Mouse (Mus musculus) forebrain, embryonic 14.5 days (tissue): ENCODE results near the gene Adcy9. TPM values are rescaled to one million over a fixed set of nuclear protein-coding genes. Genes with fewer than 3 reads are reported as not detected.

Experiments
- ATAC-seq: fragments of 200-750 bp; cut with Nextera tagmentation; 2 replicates; pipeline ENCODE4 v1.8.0; 2017; ENCODE audit warnings: mild to moderate bottlenecking, moderate library complexity
- DNase-seq: peaks from one replicate; pipeline ENCODE4 v3.0.0-alpha.2; 2015; ENCODE audit warnings: low spot score
- H3K27ac ChIP-seq: fragments of 300-500 bp; sonication (generic); 2 replicates; pipeline ENCODE4 v1.5.1; 2014; ENCODE audit warnings: low read depth, mild to moderate bottlenecking, control low read depth, low read length, moderate library complexity
- H3K27me3 ChIP-seq: fragments of 300-500 bp; sonication (generic); replicated peaks from 2 replicates; pipeline ENCODE4 v1.6.1; 2014; ENCODE audit warnings: low read length, control low read depth, mixed read lengths; ENCODE audit not compliant: control insufficient read depth, insufficient read depth
- H3K36me3 ChIP-seq: fragments of 300-500 bp; sonication (generic); 2 replicates; pipeline ENCODE4 v1.6.1; 2014; ENCODE audit warnings: low read length, control low read depth; ENCODE audit not compliant: control insufficient read depth, insufficient read depth
- H3K4me1 ChIP-seq: fragments of 300-500 bp; sonication (generic); 2 replicates; pipeline ENCODE4 v1.6.1; 2014; ENCODE audit warnings: antibody characterized with exemption, low read length, control low read depth; ENCODE audit not compliant: control insufficient read depth, insufficient read depth
- H3K4me2 ChIP-seq: fragments of 300-500 bp; sonication (generic); 2 replicates; pipeline ENCODE4 v1.6.1; 2014; ENCODE audit warnings: mild to moderate bottlenecking, control low read depth, low read length
- H3K4me3 ChIP-seq: fragments of 300-500 bp; sonication (generic); 2 replicates; pipeline ENCODE4 v1.5.1; 2014; ENCODE audit warnings: low read depth, low read length, control low read depth
- H3K9ac ChIP-seq: fragments of 300-500 bp; sonication (generic); 2 replicates; pipeline ENCODE4 v1.6.1; 2014; ENCODE audit warnings: mild to moderate bottlenecking, low read length, control low read depth, moderate library complexity
- H3K9me3 ChIP-seq: fragments of 300-500 bp; sonication (generic); replicated peaks from 2 replicates; pipeline ENCODE4 v1.6.1; 2016; ENCODE audit warnings: low read length, control low read depth, mixed read lengths; ENCODE audit not compliant: control insufficient read depth
- WGBS: fragments of 180-500 bp; shearing (Covaris S2); extraction: QIAGEN DNeasy Blood & Tissue Kit; methylation state at CpG from one replicate; pipeline ENCODE4 v1.1.7; 2014; 5-methylcytosine and 5-hydroxymethylcytosine counted together
- polyA plus RNA-seq: library from polyadenylated mRNA; unstranded; fragments of >200 nt; fragmentation: Nextera tagmentation; extraction: Ambion mirVana; gene quantifications from 2 replicates; pipeline ENCODE4 v1.2.1, GENCODE M21; 2014

Gene Adcy9
- polyA plus RNA-seq, 1 experiment from 2014 or later: 1.8 TPM

GRCm38 (mm10) chr16:4398782-4399181 is 21.5 kb downstream of the Adcy9 start:
- DNase-seq (no peak), ATAC-seq (no peak)
- H3K9ac ChIP-seq: no peak overlapping the region
- 85% methylated on average over 2 of the region's 2 CpGs for WGBS
- H3K27ac ChIP-seq: no peak overlapping the region
- no peaks in the 10 kb centered on the region for H3K9me3 ChIP-seq
- no peak overlapping the region for H3K4me3 ChIP-seq
- no peaks in the 10 kb centered on the region for H3K27me3 ChIP-seq
- H3K4me1 ChIP-seq: no peaks in the 10 kb centered on the region
- no peaks in the 10 kb centered on the region for H3K36me3 ChIP-seq
- no peak overlapping the region for H3K4me2 ChIP-seq

DNA sequence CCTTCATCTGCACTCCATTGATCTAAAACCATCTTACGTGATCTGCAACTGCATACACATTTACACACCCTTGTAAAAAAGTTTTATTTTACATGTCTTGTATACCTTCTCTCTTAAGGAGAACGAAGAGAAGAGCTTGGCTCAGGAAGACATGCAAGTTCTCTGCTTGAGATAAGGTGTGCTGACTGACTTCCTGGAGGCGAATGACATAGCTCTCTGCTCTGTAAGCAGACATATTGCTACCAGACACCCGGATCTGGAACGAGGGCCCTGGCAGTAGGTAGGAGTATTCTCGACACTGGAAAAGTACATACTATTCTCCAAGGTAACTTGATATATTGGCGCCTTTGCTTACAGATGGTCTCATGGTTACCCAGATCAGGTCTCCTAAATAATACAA is 22.7 kb downstream of the Adcy9 start:
- no peaks in the 10 kb centered on the region for H3K36me3 ChIP-seq
- H3K9ac ChIP-seq: no peak overlapping the region
- no peak overlapping the region for H3K4me2 ChIP-seq
- H3K4me3 ChIP-seq: no peak overlapping the region
- H3K27me3 ChIP-seq: no peaks in the 10 kb centered on the region
- ATAC-seq (no peak), DNase-seq (no peak)
- H3K27ac ChIP-seq: no peak overlapping the region
- no peaks in the 10 kb centered on the region for H3K9me3 ChIP-seq
- WGBS: 96% methylated on average over 7 of the region's 7 CpGs
- no peaks in the 10 kb centered on the region for H3K4me1 ChIP-seq

DNA sequence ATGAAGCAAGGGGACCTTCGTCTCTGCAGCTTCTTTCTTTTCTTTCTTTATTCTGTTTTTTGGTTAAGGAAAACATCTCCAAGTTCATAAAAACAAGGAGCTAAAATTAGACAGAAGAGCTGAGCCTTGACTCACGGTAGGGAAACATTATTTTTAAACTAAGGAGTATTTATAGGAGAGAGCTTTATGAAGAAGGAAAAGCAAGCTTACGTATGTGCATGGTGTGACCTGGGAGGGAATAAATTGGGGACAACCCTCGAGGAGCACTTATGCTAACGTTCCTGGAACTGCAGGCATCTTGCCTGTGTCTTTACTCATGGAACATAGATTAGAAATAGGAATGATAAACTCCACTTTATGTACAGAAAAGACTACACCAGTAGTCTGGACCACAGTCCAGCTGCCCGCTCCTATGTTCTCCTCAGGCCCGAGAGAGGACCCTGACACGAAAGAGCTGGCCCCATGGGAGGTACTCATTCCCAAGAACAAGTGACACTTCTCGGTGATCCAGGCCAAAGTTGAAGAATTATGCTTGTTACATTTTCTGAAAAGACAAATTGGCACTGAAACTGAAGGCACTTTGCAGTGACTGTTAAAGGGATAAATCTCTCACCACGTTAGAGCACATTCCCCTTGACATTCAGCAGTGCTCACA is 24.5 kb downstream of the Adcy9 start:
- ATAC-seq: no peak
- H3K9ac ChIP-seq: no peak overlapping the region
- 84% methylated on average over 10 of the region's 10 CpGs for WGBS

GRCm38 (mm10) chr16:4394991-4395590 is 25.2 kb downstream of the Adcy9 start:
- no peak overlapping the region for H3K4me3 ChIP-seq
- DNase-seq (no peak), ATAC-seq (no peak)
- H3K27ac ChIP-seq: no peak overlapping the region
- H3K4me2 ChIP-seq: no peak overlapping the region
- H3K9me3 ChIP-seq: no peaks in the 10 kb centered on the region
- no peaks in the 10 kb centered on the region for H3K36me3 ChIP-seq
- H3K27me3 ChIP-seq: no peaks in the 10 kb centered on the region
- H3K9ac ChIP-seq: no peak overlapping the region
- 85% methylated on average over 4 of the region's 4 CpGs for WGBS
- H3K4me1 ChIP-seq: no peaks in the 10 kb centered on the region

More for the DNA sequence above, 24.5 kb downstream of the Adcy9 start:
- Histone ChIP-seq H3K27ac (no peak overlapping the region), H3K4me3 (no peak overlapping the region), H3K27me3 (no peaks in the 10 kb centered on the region), H3K36me3 (no peaks in the 10 kb centered on the region), H3K4me1 (no peaks in the 10 kb centered on the region), H3K9me3 (no peaks in the 10 kb centered on the region), H3K4me2 (no peak overlapping the region)
- DNase-seq: no peak

DNA sequence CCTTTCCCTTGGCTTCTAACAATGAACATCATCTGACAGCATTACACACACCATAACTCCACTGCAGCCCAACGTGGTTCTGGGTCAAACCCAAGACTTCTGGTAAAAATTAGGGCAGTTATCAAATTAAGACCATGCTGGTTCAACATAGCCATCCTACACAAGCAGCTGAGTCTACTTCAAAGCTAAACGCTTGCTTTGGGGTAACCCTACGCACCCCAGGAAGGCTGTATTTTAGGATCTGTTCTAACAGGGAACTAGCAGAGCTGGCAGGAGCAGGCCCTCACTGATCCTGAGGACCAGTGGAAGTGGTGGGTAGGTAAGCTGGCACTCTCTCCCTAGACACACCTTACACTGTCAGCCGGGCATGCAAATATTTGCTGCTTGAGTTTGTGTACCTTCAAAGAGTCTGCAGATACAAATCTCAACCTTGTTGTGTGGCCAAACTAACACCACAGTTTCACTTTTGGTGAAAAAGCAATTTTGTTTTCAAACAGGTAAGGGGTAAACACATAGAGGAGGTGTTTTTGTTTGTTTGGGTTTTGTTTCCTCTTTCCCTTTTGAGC is 36.7 kb downstream of the Adcy9 start:
- Histone ChIP-seq H3K27me3 (no peaks in the 10 kb centered on the region), H3K4me3 (no peak overlapping the region), H3K9me3 (no peaks in the 10 kb centered on the region), H3K27ac (no peak overlapping the region), H3K4me1 (no peaks in the 10 kb centered on the region), H3K4me2 (no peak overlapping the region), H3K36me3 (no peaks in the 10 kb centered on the region), H3K9ac (no peak overlapping the region)
- 77% methylated on average over 4 of the region's 4 CpGs for WGBS
- DNase-seq (no peak), ATAC-seq (no peak)

DNA sequence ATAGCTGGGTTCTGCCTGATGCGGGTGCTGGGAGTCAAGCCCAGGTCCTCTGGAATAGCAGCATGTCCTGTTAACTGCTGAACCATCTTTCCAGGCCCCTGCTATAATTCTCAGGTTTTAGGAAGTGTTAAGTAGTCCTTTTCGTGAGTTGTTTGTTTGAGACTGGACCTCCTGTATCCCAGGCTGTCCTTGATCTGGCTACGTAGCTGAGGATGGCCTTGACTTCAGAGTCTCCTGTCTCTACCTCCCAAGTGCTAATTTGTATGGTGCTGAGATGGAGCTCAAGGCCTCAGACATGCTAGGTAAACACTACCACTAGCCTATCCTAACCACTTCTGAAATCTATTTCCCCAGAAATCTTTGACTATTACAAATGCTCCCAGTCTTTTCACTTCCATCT is 37.9 kb downstream of the Adcy9 start:
- no peaks in the 10 kb centered on the region for H3K36me3 ChIP-seq
- H3K4me3 ChIP-seq: no peak overlapping the region
- 85% methylated on average over 3 of the region's 3 CpGs for WGBS
- no peaks in the 10 kb centered on the region for H3K27me3 ChIP-seq
- DNase-seq: no peak
- H3K27ac ChIP-seq: no peak overlapping the region
- no peak for ATAC-seq
- no peak overlapping the region for H3K4me2 ChIP-seq
- H3K9ac ChIP-seq: no peak overlapping the region
- no peaks in the 10 kb centered on the region for H3K9me3 ChIP-seq
- no peaks in the 10 kb centered on the region for H3K4me1 ChIP-seq

- H3K4me1 ChIP-seq: no peaks in the 10 kb centered on the region
- H3K4me3 ChIP-seq: no peak overlapping the region
- no peaks in the 10 kb centered on the region for H3K9me3 ChIP-seq
- H3K9ac ChIP-seq: no peak overlapping the region
- no peak overlapping the region for H3K27ac ChIP-seq
- DNase-seq (no peak), ATAC-seq (no peak)
- 92% methylated on average over 4 of the region's 4 CpGs for WGBS
- H3K4me2 ChIP-seq: no peak overlapping the region
- H3K27me3 ChIP-seq: no peaks in the 10 kb centered on the region
- no peaks in the 10 kb centered on the region for H3K36me3 ChIP-seq
Observed at GRCm38 (mm10) chr16:4381487-4381886, 38.8 kb downstream of the Adcy9 start.

- Histone ChIP-seq H3K4me1 (no peaks in the 10 kb centered on the region), H3K4me2 (no peak overlapping the region), H3K27ac (no peak overlapping the region), H3K9ac (no peak overlapping the region), H3K4me3 (no peak overlapping the region), H3K9me3 (no peaks in the 10 kb centered on the region), H3K27me3 (no peaks in the 10 kb centered on the region), H3K36me3 (no peaks in the 10 kb centered on the region)
- no peak for DNase-seq
- 95% methylated on average over 1 of the region's 1 CpGs for WGBS
- ATAC-seq: no peak
Observed at GRCm38 (mm10) chr16:4378788-4379187, 41.5 kb downstream of the Adcy9 start.

DNA sequence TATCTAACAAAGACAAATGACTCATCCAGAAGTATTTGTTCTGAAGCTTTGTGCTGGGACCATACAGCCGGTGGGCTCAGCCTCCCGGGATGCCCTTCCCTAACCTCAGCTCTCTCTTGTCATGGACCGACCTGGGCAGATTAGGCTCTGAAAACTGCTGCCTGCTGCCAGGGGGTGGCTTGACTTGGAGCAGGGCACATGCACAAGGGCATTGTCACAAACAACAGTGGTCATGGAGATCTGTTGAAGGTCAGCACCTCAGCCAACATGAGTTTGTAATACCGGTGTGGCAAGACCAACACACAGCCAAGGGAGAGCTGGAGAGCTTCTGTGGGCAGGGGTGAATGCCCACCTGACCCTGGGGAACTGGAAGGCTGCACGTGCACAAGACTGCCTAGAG is 42.7 kb downstream of the Adcy9 start:
- 72% methylated on average over 5 of the region's 5 CpGs for WGBS
- no peaks in the 10 kb centered on the region for H3K4me1 ChIP-seq
- no peaks in the 10 kb centered on the region for H3K27me3 ChIP-seq
- no peaks in the 10 kb centered on the region for H3K36me3 ChIP-seq
- H3K9ac ChIP-seq: no peak overlapping the region
- DNase-seq: no peak
- H3K9me3 ChIP-seq: no peaks in the 10 kb centered on the region
- no peak overlapping the region for H3K4me2 ChIP-seq
- no peak for ATAC-seq
- no peak overlapping the region for H3K27ac ChIP-seq
- no peak overlapping the region for H3K4me3 ChIP-seq
